ENCODE assay signal across 36 mouse cellular contexts in genomic region chr13:118395803-118396202, GRCm38 (mm10). TPM values are rescaled to one million over a fixed set of nuclear protein-coding genes. Genes with fewer than 3 reads are reported as not detected.
"Had no signal": no experiment of that assay in that cellular context is flagged by ENCODE, and none has a peak within 500 bp of the region (broad histone marks: within the 10 kb centered on the region; RNA-seq: fewer than 3 reads in every experiment).

No protein-coding gene starts in this region.

- H3K4me1 ChIP-seq: heart, embryonic 10.5 days; heart, embryonic 12.5 days; heart, embryonic 13.5 days; heart, embryonic 15.5 days; hindbrain, embryonic 10.5 days; hindbrain, embryonic 12.5 days; hindbrain, embryonic 13.5 days; hindbrain, embryonic 15.5 days; intestine, embryonic 15.5 days; kidney, embryonic 15.5 days had no signal

- H3K9me3 ChIP-seq: heart, embryonic 10.5 days; heart, embryonic 12.5 days; heart, embryonic 13.5 days; heart, embryonic 15.5 days; hindbrain, embryonic 10.5 days; hindbrain, embryonic 12.5 days; hindbrain, embryonic 13.5 days; hindbrain, embryonic 15.5 days; intestine, embryonic 15.5 days; kidney, embryonic 15.5 days had no signal

- H3K4me3 ChIP-seq: heart, embryonic 10.5 days; heart, embryonic 12.5 days; heart, embryonic 13.5 days; heart, embryonic 15.5 days; hindbrain, embryonic 10.5 days; hindbrain, embryonic 12.5 days; hindbrain, embryonic 13.5 days; hindbrain, embryonic 15.5 days; intestine, embryonic 15.5 days; kidney, embryonic 15.5 days; layer of hippocampus, adult 2 months had no signal

- H3K27me3 ChIP-seq: heart, embryonic 12.5 days; heart, embryonic 13.5 days; heart, embryonic 15.5 days; hindbrain, embryonic 12.5 days; hindbrain, embryonic 13.5 days; hindbrain, embryonic 15.5 days; intestine, embryonic 15.5 days; kidney, embryonic 15.5 days had no signal

- DNase-seq: heart, postnatal 10 days; heart, postnatal 14 days; heart, postnatal 36 days; heart, postnatal 4 days; kidney, adult 11 months; kidney, adult 18-20 months; kidney, adult 2 months; kidney, adult 8-10 months; kidney, adult 9 months; kidney, postnatal 10 days; kidney, postnatal 14 days; kidney, postnatal 25 days; kidney, postnatal 36 days; kidney, postnatal 4 days; layer of hippocampus, adult 9-11 months; layer of hippocampus, postnatal 36 days had no signal

- H3K27ac ChIP-seq: heart, embryonic 10.5 days; heart, embryonic 13.5 days; heart, embryonic 15.5 days; hindbrain, embryonic 10.5 days; hindbrain, embryonic 12.5 days; hindbrain, embryonic 13.5 days; hindbrain, embryonic 14.5 days; hindbrain, embryonic 15.5 days; hindbrain, postnatal 0 days; intestine, embryonic 15.5 days; kidney, embryonic 15.5 days; kidney, postnatal 0 days; layer of hippocampus, adult 2 months had no signal

- H3K36me3 ChIP-seq: heart, embryonic 10.5 days; heart, embryonic 12.5 days; heart, embryonic 13.5 days; heart, embryonic 15.5 days; hindbrain, embryonic 10.5 days; hindbrain, embryonic 12.5 days; hindbrain, embryonic 13.5 days; hindbrain, embryonic 15.5 days; intestine, embryonic 15.5 days; kidney, embryonic 15.5 days had no signal

- H3K9ac ChIP-seq: heart, embryonic 12.5 days; heart, embryonic 13.5 days; heart, embryonic 15.5 days; hindbrain, embryonic 12.5 days; hindbrain, embryonic 13.5 days; hindbrain, embryonic 14.5 days; hindbrain, embryonic 15.5 days; intestine, embryonic 15.5 days; kidney, embryonic 15.5 days had no signal

- ATAC-seq: hindbrain, embryonic 16.5 days; hindbrain, postnatal 0 days; inflammation-experienced regulatory T-cells, adult 6 months; intestine, embryonic 15.5 days; intestine, postnatal 0 days had no signal

- H3K4me2 ChIP-seq: heart, embryonic 11.5 days; heart, embryonic 12.5 days; heart, embryonic 13.5 days; heart, embryonic 15.5 days; hindbrain, embryonic 12.5 days; hindbrain, embryonic 13.5 days; hindbrain, embryonic 14.5 days; hindbrain, embryonic 15.5 days; intestine, embryonic 15.5 days; kidney, embryonic 15.5 days had no signal

RNA-seq across cellular contexts. Expression of gene B430218F22Rik, which starts 9.4 kb away (rescaled TPM):
- total RNA-seq: heart, postnatal 10 days; hematopoietic stem cell, adult 5-6 weeks had no signal
- polyA plus RNA-seq: large intestine, adult 2 months had no signal
